Mouse (Mus musculus): ENCODE results near the gene Erlec1. TPM values are rescaled to one million over a fixed set of nuclear protein-coding genes. Genes with fewer than 3 reads are reported as not detected.

The Erlec1 gene
- polyA plus RNA-seq (2014; fragmentation: Nextera tagmentation; extraction: Ambion mirVana): 15.5 and 16.4 TPM in 2 replicates

DNA sequence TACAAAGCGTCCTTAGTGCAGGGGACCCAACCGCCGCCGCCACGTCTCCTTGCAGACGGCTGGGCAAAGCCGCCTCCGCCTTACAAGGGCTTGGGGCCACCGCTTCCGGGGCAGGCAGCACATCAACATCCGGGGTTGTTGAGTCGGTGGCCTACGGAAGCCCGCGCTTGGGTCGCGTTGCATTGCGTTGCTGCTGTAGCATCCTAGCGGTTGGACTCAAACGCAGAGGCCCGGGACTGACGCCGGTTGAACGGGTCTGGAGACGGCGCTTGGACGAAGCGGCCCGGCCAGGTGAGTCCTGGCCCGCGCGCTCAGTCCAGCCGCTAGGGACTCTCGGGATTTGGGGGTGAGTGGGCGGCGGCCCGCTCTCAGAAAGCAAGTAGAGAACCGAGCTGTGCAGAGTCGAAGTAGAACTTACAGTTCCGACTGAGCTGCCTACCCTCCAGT lies at the start of gene Erlec1:
Gene Erlec1 (minus strand): TSS at position 57 of the 447 bp plus-strand sequence.
- ATAC-seq (ENCODE audit: low read depth): peak; percentile 99
- WGBS: 0% methylated on average over 34 of the region's 40 CpGs
- peak within 1 kb of the TSS; percentile 83 for H3K4me3 ChIP-seq (ENCODE audit: low read depth, low read length)
- DNase-seq (ENCODE audit: low spot score): peak; percentile 97
- H3K9ac ChIP-seq (ENCODE audit: low read depth, low read length): peak within 1 kb of the TSS; percentile 78
- no peaks in the 10 kb centered on the region for H3K27me3 ChIP-seq (replicated peaks; ENCODE audit: control insufficient read depth, insufficient read depth, low read length)
- H3K4me2 ChIP-seq (ENCODE audit: low read depth, low read length): peak within 1 kb of the TSS; percentile 66
- H3K27ac ChIP-seq (replicated peaks; ENCODE audit: low read depth, low read length): peak within 1 kb of the TSS; percentile 80
- 0 out of 2 replicates have a peak, but pooled peaks cover 6% of the 10 kb centered on the region for H3K4me1 ChIP-seq (ENCODE audit: control insufficient read depth, insufficient read depth, low read length)
- H3K9me3 ChIP-seq (ENCODE audit: control insufficient read depth, low read length): peaks cover 22% of the 10 kb centered on the region
- H3K36me3 ChIP-seq (ENCODE audit: control insufficient read depth, insufficient read depth, low read length): peaks cover 38% of the 10 kb centered on the region

DNA sequence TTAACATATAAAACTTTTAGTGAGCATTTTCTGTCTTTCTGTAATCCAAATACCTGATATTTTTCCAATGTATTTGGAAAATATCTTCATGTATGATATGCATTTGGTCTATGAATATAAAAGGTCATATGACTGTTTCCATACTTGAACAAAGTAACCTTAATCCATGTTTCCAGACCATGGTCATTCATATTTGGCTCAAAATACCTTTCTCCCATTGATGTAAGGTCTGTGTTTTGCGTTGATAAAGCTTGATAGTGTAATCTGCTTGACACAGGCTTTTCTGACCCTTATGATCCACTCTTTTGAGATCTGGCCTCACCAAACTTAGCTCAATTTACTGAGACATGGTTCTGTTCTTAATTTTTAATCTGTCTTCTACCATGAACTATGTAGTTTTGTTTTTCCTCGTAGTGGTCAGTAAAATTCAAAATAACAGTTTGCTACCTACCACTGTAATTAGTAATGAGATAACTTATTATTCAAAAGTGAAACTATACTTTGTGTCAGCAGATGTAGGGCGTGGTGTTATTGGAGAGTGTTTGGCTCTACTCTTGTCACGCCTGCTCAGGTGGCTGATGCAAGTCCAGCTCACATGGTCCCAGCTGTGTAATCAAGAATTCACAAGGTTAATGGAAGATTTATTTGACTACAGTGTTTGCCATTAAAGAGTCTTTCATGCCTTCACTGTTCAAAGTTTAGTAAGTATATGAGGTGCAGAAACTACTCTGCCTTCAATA lies 47.2 kb upstream of the Erlec1 start:
- 87% methylated on average over 4 of the region's 4 CpGs for WGBS
- Histone ChIP-seq H3K9ac (ENCODE audit: low read depth, low read length) (no peak overlapping the region), H3K4me1 (ENCODE audit: control insufficient read depth, insufficient read depth, low read length) (no peaks in the 10 kb centered on the region), H3K36me3 (ENCODE audit: control insufficient read depth, insufficient read depth, low read length) (no peaks in the 10 kb centered on the region), H3K27me3 (replicated peaks; ENCODE audit: control insufficient read depth, insufficient read depth, low read length) (no peaks in the 10 kb centered on the region), H3K4me3 (ENCODE audit: low read depth, low read length) (no peak overlapping the region), H3K27ac (replicated peaks; ENCODE audit: low read depth, low read length) (no peak overlapping the region), H3K4me2 (ENCODE audit: low read depth, low read length) (no peak overlapping the region), H3K9me3 (ENCODE audit: control insufficient read depth, low read length) (no peaks in the 10 kb centered on the region)
- no peak for ATAC-seq (ENCODE audit: low read depth)
- no peak for DNase-seq (ENCODE audit: low spot score)

DNA sequence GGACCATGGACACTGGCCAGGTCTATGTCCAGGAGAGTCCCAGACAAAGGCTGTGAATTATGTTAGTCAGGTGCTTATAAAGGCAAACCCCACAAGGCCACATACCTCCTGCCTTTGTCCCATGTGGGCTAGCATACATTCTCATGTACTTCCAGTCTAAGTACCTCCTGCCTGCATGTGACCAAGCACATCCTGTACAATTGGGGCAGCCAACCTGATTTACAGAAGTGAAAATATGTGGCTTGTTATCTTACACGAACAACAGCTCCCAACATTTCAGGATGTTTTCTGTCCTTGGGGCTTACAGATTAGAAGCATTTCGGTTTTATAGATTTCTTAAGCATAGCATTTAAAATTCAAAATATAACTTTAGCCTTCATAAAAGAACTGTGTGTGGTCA lies 45.9 kb upstream of the Erlec1 start:
- Histone ChIP-seq H3K4me1 (ENCODE audit: control insufficient read depth, insufficient read depth, low read length) (no peaks in the 10 kb centered on the region), H3K9me3 (ENCODE audit: control insufficient read depth, low read length) (no peaks in the 10 kb centered on the region), H3K4me2 (ENCODE audit: low read depth, low read length) (no peak overlapping the region), H3K27me3 (replicated peaks; ENCODE audit: control insufficient read depth, insufficient read depth, low read length) (no peaks in the 10 kb centered on the region), H3K4me3 (ENCODE audit: low read depth, low read length) (no peak overlapping the region), H3K9ac (ENCODE audit: low read depth, low read length) (no peak overlapping the region), H3K27ac (replicated peaks; ENCODE audit: low read depth, low read length) (no peak overlapping the region), H3K36me3 (ENCODE audit: control insufficient read depth, insufficient read depth, low read length) (no peaks in the 10 kb centered on the region)
- ATAC-seq (ENCODE audit: low read depth) (no peak), DNase-seq (ENCODE audit: low spot score) (no peak)
- 83% methylated on average over 2 of the region's 2 CpGs for WGBS

DNA sequence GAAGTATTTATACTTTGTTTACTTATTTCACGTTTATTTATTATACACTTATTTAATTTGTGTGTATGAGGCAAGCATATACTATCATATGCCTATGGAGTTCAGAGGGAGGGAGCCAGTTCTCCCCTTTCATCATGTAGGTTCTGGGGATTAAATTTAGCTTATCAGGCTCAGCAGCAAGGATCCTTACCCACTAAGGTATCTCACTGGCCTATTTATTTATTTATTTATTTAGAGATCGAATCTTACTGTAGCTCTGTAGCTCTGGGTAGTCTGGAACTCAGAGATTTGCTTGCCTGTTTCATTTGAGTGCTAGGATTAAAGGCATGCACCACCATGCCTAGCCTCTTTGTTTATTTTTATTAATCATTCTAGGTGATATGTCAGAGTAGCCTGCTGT lies 44.6 kb upstream of the Erlec1 start:
- no peak for ATAC-seq (ENCODE audit: low read depth)
- no peak overlapping the region for H3K4me3 ChIP-seq (ENCODE audit: low read depth, low read length)
- 85% methylated on average over 2 of the region's 2 CpGs for WGBS
- H3K4me1 ChIP-seq (ENCODE audit: control insufficient read depth, insufficient read depth, low read length): no peaks in the 10 kb centered on the region
- no peak overlapping the region for H3K9ac ChIP-seq (ENCODE audit: low read depth, low read length)
- DNase-seq (ENCODE audit: low spot score): no peak
- H3K36me3 ChIP-seq (ENCODE audit: control insufficient read depth, insufficient read depth, low read length): no peaks in the 10 kb centered on the region
- no peak overlapping the region for H3K27ac ChIP-seq (replicated peaks; ENCODE audit: low read depth, low read length)
- no peak overlapping the region for H3K4me2 ChIP-seq (ENCODE audit: low read depth, low read length)
- no peaks in the 10 kb centered on the region for H3K9me3 ChIP-seq (ENCODE audit: control insufficient read depth, low read length)
- no peaks in the 10 kb centered on the region for H3K27me3 ChIP-seq (replicated peaks; ENCODE audit: control insufficient read depth, insufficient read depth, low read length)

DNA sequence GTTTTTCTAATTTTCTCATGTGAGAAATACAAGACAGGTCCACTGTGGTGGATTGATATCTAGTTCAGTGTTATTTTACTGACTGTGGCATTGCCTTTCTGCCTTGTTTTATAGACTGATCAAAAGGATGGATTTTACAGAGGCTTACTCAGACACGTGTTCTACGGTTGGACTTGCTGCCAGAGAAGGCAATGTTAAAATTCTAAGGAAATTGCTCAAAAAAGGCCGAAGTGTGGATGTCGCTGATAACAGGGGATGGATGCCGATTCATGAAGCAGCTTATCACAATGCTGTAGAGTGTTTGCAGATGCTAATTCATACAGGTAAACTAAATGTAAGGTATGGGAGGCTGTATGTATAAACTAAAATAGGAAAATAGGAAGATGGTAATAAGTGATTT lies 44.1 kb upstream of the Erlec1 start:
- WGBS: 93% methylated on average over 5 of the region's 5 CpGs
- no peak for ATAC-seq (ENCODE audit: low read depth)

DNA sequence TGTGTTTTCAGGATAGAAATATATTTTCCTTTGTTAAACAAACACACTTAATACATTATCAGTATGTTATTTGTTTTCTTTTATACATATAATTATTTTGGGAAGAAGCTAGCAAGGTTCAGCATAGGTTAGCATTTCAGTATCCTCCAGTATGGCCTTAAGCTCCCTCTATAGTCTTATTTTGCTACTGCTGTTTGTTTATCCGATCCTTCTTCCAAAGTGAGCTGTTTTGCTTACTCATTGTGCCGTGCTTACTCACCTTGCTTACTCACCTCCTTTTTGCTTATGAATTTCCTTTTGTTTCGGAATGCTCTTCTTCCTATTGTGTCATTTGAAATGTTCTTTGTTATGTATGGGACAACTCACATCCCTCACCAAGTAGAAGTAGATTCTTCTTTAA lies 42.5 kb upstream of the Erlec1 start:
- no peak overlapping the region for H3K9ac ChIP-seq (ENCODE audit: low read depth, low read length)
- WGBS: 85% methylated on average over 3 of the region's 3 CpGs
- no peaks in the 10 kb centered on the region for H3K27me3 ChIP-seq (replicated peaks; ENCODE audit: control insufficient read depth, insufficient read depth, low read length)
- H3K4me1 ChIP-seq (ENCODE audit: control insufficient read depth, insufficient read depth, low read length): no peaks in the 10 kb centered on the region
- no peak overlapping the region for H3K4me3 ChIP-seq (ENCODE audit: low read depth, low read length)
- no peak overlapping the region for H3K27ac ChIP-seq (replicated peaks; ENCODE audit: low read depth, low read length)
- no peaks in the 10 kb centered on the region for H3K36me3 ChIP-seq (ENCODE audit: control insufficient read depth, insufficient read depth, low read length)
- H3K9me3 ChIP-seq (ENCODE audit: control insufficient read depth, low read length): no peaks in the 10 kb centered on the region
- H3K4me2 ChIP-seq (ENCODE audit: low read depth, low read length): no peak overlapping the region
- ATAC-seq (ENCODE audit: low read depth) (no peak), DNase-seq (ENCODE audit: low spot score) (no peak)

More for the DNA sequence above, 44.1 kb upstream of the Erlec1 start:
- H3K27ac ChIP-seq (replicated peaks; ENCODE audit: low read depth, low read length): no peak overlapping the region
- no peak overlapping the region for H3K4me2 ChIP-seq (ENCODE audit: low read depth, low read length)
- no peak for DNase-seq (ENCODE audit: low spot score)
- no peaks in the 10 kb centered on the region for H3K4me1 ChIP-seq (ENCODE audit: control insufficient read depth, insufficient read depth, low read length)
- H3K9me3 ChIP-seq (ENCODE audit: control insufficient read depth, low read length): no peaks in the 10 kb centered on the region
- no peak overlapping the region for H3K4me3 ChIP-seq (ENCODE audit: low read depth, low read length)
- H3K27me3 ChIP-seq (replicated peaks; ENCODE audit: control insufficient read depth, insufficient read depth, low read length): no peaks in the 10 kb centered on the region
- no peak overlapping the region for H3K9ac ChIP-seq (ENCODE audit: low read depth, low read length)
- no peaks in the 10 kb centered on the region for H3K36me3 ChIP-seq (ENCODE audit: control insufficient read depth, insufficient read depth, low read length)

DNA sequence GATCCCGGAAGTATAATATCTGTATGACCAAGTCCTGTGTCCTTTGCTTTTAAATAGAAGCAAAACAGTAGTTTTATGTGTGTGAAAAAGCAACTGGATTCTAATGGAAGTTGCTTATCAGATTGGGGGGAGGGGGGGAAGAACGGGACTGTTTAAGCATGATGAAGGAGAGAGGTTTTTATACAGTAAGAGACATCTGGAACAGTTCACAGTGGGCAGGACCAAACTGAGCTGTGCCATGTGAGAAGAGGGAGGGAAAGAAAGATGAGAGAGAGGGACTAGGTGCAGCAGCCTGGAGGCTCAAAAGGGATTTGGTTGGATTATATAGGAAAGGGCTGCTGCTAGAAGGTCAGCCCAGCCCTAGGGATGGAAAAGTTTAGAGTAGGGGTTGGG lies 32.5 kb upstream of the Erlec1 start:
- Histone ChIP-seq H3K4me2 (ENCODE audit: low read depth, low read length) (peak overlapping the region; percentile 78), H3K4me3 (ENCODE audit: low read depth, low read length) (peak overlapping the region; percentile 66), H3K4me1 (ENCODE audit: control insufficient read depth, insufficient read depth, low read length) (peaks cover 7% of the 10 kb centered on the region; the same call in 1 of the 2 replicates), H3K9me3 (ENCODE audit: control insufficient read depth, low read length) (no peaks in the 10 kb centered on the region), H3K9ac (ENCODE audit: low read depth, low read length) (peak overlapping the region; percentile 78), H3K27me3 (replicated peaks; ENCODE audit: control insufficient read depth, insufficient read depth, low read length) (no peaks in the 10 kb centered on the region), H3K36me3 (ENCODE audit: control insufficient read depth, insufficient read depth, low read length) (no peaks in the 10 kb centered on the region), H3K27ac (replicated peaks; ENCODE audit: low read depth, low read length) (peak overlapping the region; percentile 75)
- ATAC-seq (ENCODE audit: low read depth) (peak; percentile 85), DNase-seq (ENCODE audit: low spot score) (peak; percentile 49)
- whole genome bisulfite sequencing: 3% methylated on average over 2 of the region's 2 CpGs

DNA sequence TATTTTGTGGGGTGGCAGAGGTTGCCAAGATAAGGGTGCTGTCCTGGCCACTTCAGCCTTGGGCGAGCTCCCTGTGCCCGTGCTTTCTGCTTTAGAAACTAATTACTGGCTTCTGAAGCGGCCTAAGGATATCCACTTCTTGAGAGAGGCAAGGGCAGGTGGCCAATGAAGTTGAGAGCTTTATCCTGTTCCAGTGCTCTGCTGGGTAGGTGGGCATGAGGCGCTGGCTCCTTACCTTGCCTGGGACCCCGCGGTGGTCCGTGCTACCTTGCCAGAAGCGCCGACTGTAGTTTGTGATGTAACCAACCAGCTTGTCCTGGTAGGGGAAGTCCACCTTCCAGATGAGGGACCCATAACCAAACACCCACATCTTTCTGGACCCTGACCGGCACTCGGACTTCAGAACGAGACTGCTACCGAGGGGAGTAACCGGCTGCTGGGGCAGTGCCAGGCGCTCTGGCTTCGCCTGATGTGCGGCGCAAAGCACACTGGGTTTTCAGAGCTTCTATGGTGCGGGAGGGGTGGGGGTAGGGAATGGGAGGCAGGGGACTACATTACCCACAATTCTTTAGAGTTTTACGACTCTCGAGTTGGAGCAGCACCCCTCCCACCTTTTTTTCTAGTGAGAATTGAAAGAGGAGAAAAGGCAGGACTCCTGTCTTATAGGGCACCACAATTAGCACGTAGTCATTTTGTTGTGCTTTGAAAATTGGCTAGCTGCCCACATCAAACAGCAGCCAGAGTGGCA lies 31.9 kb upstream of the Erlec1 start, which contains the start of gene Chac2:
Gene Chac2 (minus strand): TSS at position 474 of the 748 bp plus-strand sequence.
- Histone ChIP-seq H3K4me3 (ENCODE audit: low read depth, low read length) (peak within 1 kb of the TSS; percentile 66), H3K4me1 (ENCODE audit: control insufficient read depth, insufficient read depth, low read length) (peaks cover 7% of the 10 kb centered on the region; the same call in 1 of the 2 replicates), H3K4me2 (ENCODE audit: low read depth, low read length) (peak within 1 kb of the TSS; percentile 78), H3K9ac (ENCODE audit: low read depth, low read length) (peak within 1 kb of the TSS; percentile 78), H3K9me3 (ENCODE audit: control insufficient read depth, low read length) (no peaks in the 10 kb centered on the region), H3K27ac (replicated peaks; ENCODE audit: low read depth, low read length) (peak within 1 kb of the TSS; percentile 75), H3K27me3 (replicated peaks; ENCODE audit: control insufficient read depth, insufficient read depth, low read length) (no peaks in the 10 kb centered on the region), H3K36me3 (ENCODE audit: control insufficient read depth, insufficient read depth, low read length) (no peaks in the 10 kb centered on the region)
- WGBS: 1% methylated on average over 22 of the region's 22 CpGs
- peak; percentile 98 for ATAC-seq (ENCODE audit: low read depth)
- peak; percentile 96 for DNase-seq (ENCODE audit: low spot score)

All from embryonic facial prominence, embryonic 14.5 days (tissue).